Mouse (Mus musculus) right cerebral cortex, adult 2 months (tissue): ENCODE measurements at regions not wholly inside any gene's neighbourhood (a gene's known extent, or its start where the extent isn't known, plus 50 kb on each side); places are given as distances from the start of the nearest gene placed in this dataset.

Experiments
- DNase-seq, 2 experiments: peaks; one replicate each; pipeline ENCODE4 v3.0.0; 2021 to 2022; ENCODE audit warnings: low spot score in 2 of 2

- peak in 1 of 2 experiments; percentile 15 for DNase-seq
Measured at GRCm38 (mm10) chr2:143133931-143134330, 55.7 kb downstream of the Otor start.

GRCm38 (mm10) chr2:143149189-143149588 lies 70.9 kb downstream of the Otor start:
- no peak for DNase-seq

GRCm38 (mm10) chr2:143164081-143164984 lies 86.1 kb downstream of the Otor start:
- DNase-seq = no peak

- DNase-seq = no peak
Measured at GRCm38 (mm10) chr2:143166771-143167170, 88.5 kb downstream of the Otor start.

GRCm38 (mm10) chr2:143170648-143171047 lies 92.4 kb downstream of the Otor start:
- no peak for DNase-seq

- no peak for DNase-seq
Measured at GRCm38 (mm10) chr2:143184614-143185013, 106.3 kb downstream of the Otor start.

GRCm38 (mm10) chr2:143192256-143193164 lies 114.2 kb downstream of the Otor start:
- no peak for DNase-seq

- no peak for DNase-seq
Measured at GRCm38 (mm10) chr2:143193165-143193551, 114.9 kb downstream of the Otor start.

- peak; percentile 15 to 42 for DNase-seq
Measured at GRCm38 (mm10) chr2:143199583-143200249, 121.4 kb downstream of the Otor start.

GRCm38 (mm10) chr2:143206053-143206452 lies 127.8 kb downstream of the Otor start:
- DNase-seq = no peak

GRCm38 (mm10) chr2:143207191-143207590 lies 128.9 kb downstream of the Otor start:
- no peak for DNase-seq

- DNase-seq = no peak
Measured at GRCm38 (mm10) chr2:143217251-143217650, 139.0 kb downstream of the Otor start.

- DNase-seq = peak; percentile 75 to 86
Measured at GRCm38 (mm10) chr2:143217760-143218358, 139.6 kb downstream of the Otor start.

- no peak for DNase-seq
Measured at GRCm38 (mm10) chr2:143222326-143222725, 144.1 kb downstream of the Otor start.

GRCm38 (mm10) chr2:143224410-143225130 lies 146.3 kb downstream of the Otor start:
- DNase-seq = no peak

GRCm38 (mm10) chr2:143233795-143234194 lies 155.5 kb downstream of the Otor start:
- DNase-seq = peak; percentile 33 to 56

GRCm38 (mm10) chr2:143240274-143240673 lies 162.0 kb downstream of the Otor start:
- DNase-seq = peak; percentile 25 to 32

GRCm38 (mm10) chr2:143243741-143244140 lies 165.5 kb downstream of the Otor start:
- no peak for DNase-seq

GRCm38 (mm10) chr2:143246131-143246665 lies 167.9 kb downstream of the Otor start:
- DNase-seq = peak in 1 of 2 experiments; percentile 25

- no peak for DNase-seq
Measured at GRCm38 (mm10) chr2:143269026-143269425, 190.8 kb downstream of the Otor start.
